Mouse (Mus musculus): ENCODE measurements around the gene Got2.

Got2 gene

DNA sequence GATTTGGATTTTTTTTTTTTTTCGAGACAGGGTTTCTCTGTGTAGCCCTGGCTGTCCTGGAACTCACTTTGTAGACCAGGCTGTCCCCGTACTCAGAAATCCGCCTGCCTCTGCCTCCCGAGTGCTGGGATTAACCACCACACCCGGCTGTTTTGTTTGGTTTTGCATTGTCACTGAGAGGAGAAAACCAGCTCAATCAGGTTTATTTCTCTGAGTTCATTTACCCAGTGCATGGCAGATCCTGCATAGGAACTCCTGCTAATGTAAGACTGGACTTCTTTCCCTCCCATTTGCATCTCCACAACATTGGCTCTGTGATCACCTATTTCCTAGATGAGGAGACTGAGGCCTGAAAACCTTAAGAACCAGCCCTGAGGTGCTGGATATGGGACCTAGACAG, 66.3 kb downstream of the Got2 start:
- in situ Hi-C loops (cut with MboI, MseI), result loop anchor here in 1 of 2 experiments (10.0 to 25.0 kb wide), 2 partner anchors 217 to 735 kb away; partner anchors contain the start of gene Katnb1

DNA sequence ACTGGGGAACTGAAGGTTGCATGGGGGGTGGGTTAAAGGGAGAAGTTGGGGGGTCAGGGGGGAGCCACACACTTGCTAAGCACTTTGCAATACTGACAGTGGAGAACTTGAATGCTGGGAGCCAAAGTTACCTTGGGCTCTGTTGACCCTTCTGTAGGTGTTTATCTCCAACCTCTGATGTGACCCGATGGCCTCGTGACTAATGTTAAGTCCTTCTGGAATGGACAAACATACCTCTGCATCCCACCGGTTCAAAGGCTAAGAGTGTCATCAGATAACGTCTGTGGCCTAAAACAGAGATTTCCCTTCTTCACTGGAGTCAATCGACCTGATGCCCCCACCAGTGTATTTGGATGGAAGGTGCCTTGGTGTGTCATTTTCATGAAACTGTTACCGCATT, 67.1 kb downstream of the Got2 start:
- in situ Hi-C loops (cut with MboI, MseI), result loop anchor here in 1 of 2 experiments (10.0 to 25.0 kb wide), 2 partner anchors 216 to 734 kb away; partner anchors contain the start of gene Katnb1

DNA sequence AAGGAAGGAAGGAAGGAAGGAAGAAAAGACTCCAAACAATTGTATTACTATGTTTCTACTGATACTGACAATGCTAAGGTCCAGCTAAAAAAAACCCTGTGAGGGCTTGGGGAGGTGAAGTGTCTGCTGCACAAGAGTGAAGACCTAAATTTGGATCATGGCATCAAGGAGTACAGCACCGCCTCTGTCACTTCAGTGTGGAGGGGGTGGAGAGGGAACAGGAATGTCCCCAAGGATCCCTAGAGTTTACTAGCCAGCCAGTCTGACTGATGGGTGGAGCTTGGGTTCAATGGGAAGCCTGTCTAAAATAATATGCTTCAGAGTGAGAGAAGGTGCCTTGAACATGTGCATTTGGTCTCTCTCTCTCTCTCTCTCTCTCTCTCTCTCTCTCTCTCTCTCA, 70.1 kb downstream of the Got2 start:
- in situ Hi-C loops (cut with MboI, MseI), result loop anchor here in 1 of 2 experiments (25.0 kb wide), 1 partner anchor 731 kb away; the partner anchor contains the start of gene Katnb1

DNA sequence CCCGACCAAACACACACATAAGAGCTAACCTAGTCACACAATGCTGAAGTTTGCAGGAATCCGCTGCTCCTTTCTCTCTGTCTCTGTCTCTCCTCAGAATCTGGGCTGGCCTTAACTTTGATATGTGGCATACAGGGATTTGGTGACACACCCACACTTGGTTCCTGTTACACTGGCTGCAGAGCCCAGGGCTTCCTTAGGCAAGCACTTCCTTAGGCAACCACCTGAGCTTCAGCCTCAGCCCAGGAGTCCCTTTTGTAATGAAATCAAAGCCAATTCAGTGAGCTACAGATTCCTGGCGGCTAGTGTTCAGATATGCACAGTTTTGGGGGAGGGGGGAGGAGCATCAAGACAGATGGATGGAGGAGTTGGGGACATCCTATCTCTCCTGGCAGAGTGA, 70.8 kb downstream of the Got2 start:
- in situ Hi-C loops (cut with MboI, MseI), result loop anchor here in 1 of 2 experiments (25.0 kb wide), 1 partner anchor 730 kb away; the partner anchor contains the start of gene Katnb1

DNA sequence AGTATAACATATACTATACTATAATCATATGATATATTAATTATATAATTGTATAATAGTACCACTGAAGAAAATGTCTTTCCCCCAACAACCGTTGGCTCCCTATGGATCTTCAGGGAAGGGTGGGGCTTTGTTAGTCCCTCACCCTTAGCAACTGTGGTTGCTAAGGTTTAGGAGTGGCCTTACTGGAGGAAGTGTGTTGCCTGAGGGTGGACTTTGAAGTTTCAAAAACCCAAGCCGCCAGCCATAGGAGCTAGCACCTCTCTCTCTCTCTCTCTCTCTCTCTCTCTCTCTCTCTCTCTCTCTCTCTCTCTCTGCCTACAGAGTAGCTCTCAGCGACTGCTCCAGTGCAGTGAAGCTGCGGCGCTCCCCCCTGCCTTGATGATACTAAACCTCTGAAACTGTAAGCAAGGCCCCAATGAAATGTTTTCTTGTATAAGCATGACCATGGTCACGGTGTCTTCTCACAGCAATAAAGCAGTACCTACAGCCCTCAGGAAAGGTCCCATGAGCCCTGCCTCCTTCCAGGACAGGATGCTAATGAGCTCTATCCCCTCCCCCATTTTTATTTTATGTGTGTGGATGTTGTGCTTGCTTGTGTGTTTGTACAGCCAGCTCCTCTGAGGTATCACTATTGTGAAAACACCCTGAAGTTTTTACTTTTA, 72.2 kb downstream of the Got2 start:
- in situ Hi-C loops (cut with MboI, MseI), result loop anchor here in 1 of 2 experiments (25.0 kb wide), 1 partner anchor 729 kb away; the partner anchor contains the start of gene Katnb1
